Mouse (Mus musculus) cerebellum, adult 2 months (tissue): Measurements from ENCODE around the gene Msh6. TPM values are rescaled to one million over a fixed set of nuclear protein-coding genes. Genes with fewer than 3 reads are reported as not detected.
"Not testable (repeated sequence)": the region's sequence is repeated elsewhere in the genome, so short reads cannot be mapped to it uniquely, and the experiment has no call there.

Experiments
- DNase-seq, 2 experiments: peaks; one replicate each; pipeline ENCODE4 v3.0.0; 2021
- H3K27ac ChIP-seq: fragments of 200-500 bp; 2 replicates; pipeline ENCODE4 v1.5.1; 2012; ENCODE audit warnings: low read length, control low read depth, inconsistent platforms; ENCODE audit not compliant: insufficient read depth
- H3K27me3 ChIP-seq: fragments of 200-500 bp; 2 replicates; pipeline ENCODE4 v1.6.1; 2012; ENCODE audit warnings: inconsistent platforms, mild to moderate bottlenecking, low read length, moderate library complexity; ENCODE audit not compliant: control insufficient read depth, insufficient read depth
- H3K4me1 ChIP-seq: fragments of 200-500 bp; 2 replicates; pipeline ENCODE4 v1.6.1; 2011; ENCODE audit warnings: low read length; ENCODE audit not compliant: control insufficient read depth, insufficient read depth
- H3K4me3 ChIP-seq: fragments of 200-500 bp; replicated peaks from 2 replicates; pipeline ENCODE3; 2011; ENCODE audit warnings: mild to moderate bottlenecking, low read depth, low read length, control low read depth; ENCODE audit not compliant: insufficient read depth
- CTCF ChIP-seq: fragments of 200-500 bp; IDR thresholded peaks from 2 replicates; pipeline ENCODE4 v1.5.1; 2011; ENCODE audit warnings: low read depth, mild to moderate bottlenecking, control low read depth, low read length, moderate library complexity, borderline replicate concordance; ENCODE audit not compliant: insufficient read depth
- POLR2A ChIP-seq: fragments of 200-500 bp; IDR thresholded peaks from 2 replicates; pipeline ENCODE4 v1.6.1; 2011; ENCODE audit warnings: low read length, control low read depth, borderline replicate concordance; ENCODE audit not compliant: insufficient read depth
- WGBS: fragments of 180-500 bp; shearing (Covaris S2); methylation state at CpG from one replicate; pipeline ENCODE4 v1.1.7; 2018; 5-methylcytosine and 5-hydroxymethylcytosine counted together
- polyA plus RNA-seq: library from polyadenylated mRNA; depleted of rRNA; stranded (reverse); fragments of >200 nt; gene quantifications from 2 replicates; pipeline ENCODE4 v1.2.3, GENCODE M21; 2012; rRNA removed

The Msh6 gene
- 11.5 and 11.9 TPM in 2 replicates for polyA plus RNA-seq

- WGBS: under 1% methylated on average over 62 of the region's 63 CpGs
- TF ChIP-seq CTCF: no peak
- peak; percentile 75 for TF ChIP-seq POLR2A
- H3K27me3 ChIP-seq: no peaks in the 10 kb centered on the region
- peak within 1 kb of the TSS; percentile 30; the same call in 1 of the 2 replicates for H3K27ac ChIP-seq
- DNase-seq: peak; percentile 88
- H3K4me3 ChIP-seq: peak within 1 kb of the TSS; percentile 78
- H3K4me1 ChIP-seq: no peaks in the 10 kb centered on the region; the same call in 1 of the 2 replicates
Measured at GRCm38 (mm10) chr17:87974629-87975228, at the start of gene Msh6. Gene Msh6 (plus strand): TSS chr17:87975062.

GRCm38 (mm10) chr17:87934326-87934725 lies 40.5 kb upstream of the Msh6 start:
- TF ChIP-seq POLR2A (no peak), CTCF (no peak)
- Histone ChIP-seq H3K4me3 (no peak overlapping the region), H3K4me1 (no peaks in the 10 kb centered on the region), H3K27ac (no peak overlapping the region), H3K27me3 (no peaks in the 10 kb centered on the region)
- 83% methylated on average over 10 of the region's 10 CpGs for WGBS
- DNase-seq: no peak

GRCm38 (mm10) chr17:87934736-87935135 lies 40.1 kb upstream of the Msh6 start:
- no peak for DNase-seq
- no peak overlapping the region for H3K27ac ChIP-seq
- no peak overlapping the region for H3K4me3 ChIP-seq
- WGBS: 90% methylated on average over 8 of the region's 8 CpGs
- H3K27me3 ChIP-seq: no peaks in the 10 kb centered on the region
- H3K4me1 ChIP-seq: no peaks in the 10 kb centered on the region
- TF ChIP-seq CTCF (no peak), POLR2A (no peak)

- Histone ChIP-seq H3K27me3 (no peaks in the 10 kb centered on the region), H3K4me3 (no peak overlapping the region), H3K27ac (no peak overlapping the region), H3K4me1 (no peaks in the 10 kb centered on the region)
- DNase-seq: no peak
- TF ChIP-seq CTCF (no peak), POLR2A (no peak)
- WGBS: 88% methylated on average over 4 of the region's 4 CpGs
Measured at GRCm38 (mm10) chr17:87936156-87936555, 38.7 kb upstream of the Msh6 start.

- no peak overlapping the region for H3K4me3 ChIP-seq
- H3K27ac ChIP-seq: no peak overlapping the region
- 39% methylated on average over 16 of the region's 16 CpGs for WGBS
- TF ChIP-seq POLR2A (no peak), CTCF (peak; percentile 99)
- H3K4me1 ChIP-seq: no peaks in the 10 kb centered on the region
- peak; percentile 79 to 90 for DNase-seq
- H3K27me3 ChIP-seq: no peaks in the 10 kb centered on the region
Measured at GRCm38 (mm10) chr17:87948965-87949584, 25.8 kb upstream of the Msh6 start.

GRCm38 (mm10) chr17:87954618-87955124 lies 20.2 kb upstream of the Msh6 start:
- not testable (repeated sequence) for DNase-seq, H3K4me3 ChIP-seq, H3K27ac ChIP-seq, H3K27me3 ChIP-seq, H3K4me1 ChIP-seq
- WGBS: 91% methylated on average over 13 of the region's 13 CpGs

GRCm38 (mm10) chr17:87957096-87957840 lies 17.6 kb upstream of the Msh6 start:
- Histone ChIP-seq H3K27ac (no peak overlapping the region), H3K4me1 (no peaks in the 10 kb centered on the region), H3K27me3 (no peaks in the 10 kb centered on the region), H3K4me3 (no peak overlapping the region)
- TF ChIP-seq CTCF (no peak), POLR2A (no peak)
- 76% methylated on average over 12 of the region's 12 CpGs for WGBS
- DNase-seq: no peak

- TF ChIP-seq POLR2A (no peak), CTCF (peak; percentile 25; the same call in 1 of the 2 replicates)
- no peak for DNase-seq
- Histone ChIP-seq H3K27me3 (no peaks in the 10 kb centered on the region), H3K27ac (no peak overlapping the region), H3K4me1 (no peaks in the 10 kb centered on the region), H3K4me3 (no peak overlapping the region)
- 61% methylated on average over 8 of the region's 8 CpGs for WGBS
Measured at GRCm38 (mm10) chr17:87958283-87958682, 16.6 kb upstream of the Msh6 start.

- not testable (repeated sequence) for H3K27me3 ChIP-seq, DNase-seq, H3K4me3 ChIP-seq, H3K4me1 ChIP-seq, H3K27ac ChIP-seq
- WGBS: 95% methylated on average over 11 of the region's 11 CpGs
Measured at GRCm38 (mm10) chr17:87959406-87959805, 15.5 kb upstream of the Msh6 start.

GRCm38 (mm10) chr17:87959931-87960330 lies 14.9 kb upstream of the Msh6 start:
- not testable (repeated sequence) for H3K4me1 ChIP-seq

More at GRCm38 (mm10) chr17:87959931-87960330, 14.9 kb upstream of the Msh6 start:
- DNase-seq, H3K27ac ChIP-seq, H3K4me3 ChIP-seq, H3K27me3 ChIP-seq: not testable (repeated sequence)
- 87% methylated on average over 5 of the region's 5 CpGs for WGBS
